Mouse (Mus musculus) R1 (cell line): ENCODE results near the gene Popdc2.

Experiments
- DNase-seq: peaks from one replicate; pipeline ENCODE4 v3.0.0-alpha.2; 2018; ENCODE audit warnings: low read depth, low spot score

The Popdc2 gene

DNA sequence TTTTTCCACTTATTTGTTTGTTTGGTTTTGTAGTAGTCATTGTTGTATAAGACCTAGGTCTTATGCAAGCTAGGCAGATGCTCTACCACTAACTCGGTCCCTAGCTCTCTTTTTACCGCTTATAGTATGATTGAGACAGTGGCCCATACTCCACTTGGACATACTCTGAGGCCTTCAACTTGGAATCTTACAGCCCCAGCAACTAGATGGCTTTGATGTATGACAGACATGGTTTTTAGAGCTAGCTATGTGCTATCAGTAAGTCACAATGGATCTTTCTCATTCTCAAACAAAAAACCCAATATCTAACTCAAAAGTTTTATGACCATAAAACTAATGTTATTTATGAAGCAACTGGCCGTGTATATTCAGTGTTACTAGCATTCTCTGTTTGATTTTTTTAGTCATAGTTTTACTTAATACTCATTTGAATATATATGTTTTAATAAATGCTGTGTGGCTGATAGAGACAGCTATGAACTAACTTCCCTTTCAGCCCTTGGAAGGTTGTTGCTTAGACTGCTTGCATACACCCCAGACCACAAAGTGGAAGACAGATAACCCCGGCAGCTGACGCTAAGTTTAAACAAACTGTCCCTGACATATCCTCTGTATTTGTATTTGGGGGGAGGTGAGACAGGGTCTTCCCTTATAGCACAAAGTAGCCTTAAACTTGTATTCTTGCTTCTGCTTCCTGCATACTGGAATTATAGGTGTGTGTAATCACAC is 7.7 kb upstream of the Popdc2 start:
- no peak for DNase-seq

DNA sequence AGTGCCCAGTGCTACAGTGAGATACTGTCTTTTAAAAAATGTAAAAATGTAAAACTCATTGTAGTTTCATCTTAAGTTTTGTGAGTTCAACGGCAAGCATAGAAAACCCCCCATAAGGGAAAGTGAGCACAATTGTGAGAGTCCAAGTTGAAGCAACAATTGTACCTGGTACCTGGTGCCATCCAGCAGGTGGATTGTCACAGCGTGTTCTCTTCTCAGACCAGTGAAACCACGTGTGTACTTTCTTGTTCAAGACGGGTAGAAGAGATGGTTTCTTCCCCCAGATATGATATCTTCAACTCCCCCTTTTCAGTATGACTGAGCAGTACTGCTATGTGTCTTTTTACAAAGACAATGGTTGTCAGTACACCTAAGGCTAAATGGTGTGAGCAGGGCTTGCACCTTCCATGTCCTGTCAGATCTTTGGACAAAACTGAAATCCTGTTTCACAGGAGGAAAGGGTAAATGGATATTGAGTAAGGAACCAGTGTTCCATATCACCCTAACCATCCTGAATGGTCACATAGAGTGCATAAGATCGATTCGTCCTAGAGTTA is 3.7 kb upstream of the Popdc2 start:
- no peak for DNase-seq

GRCm38 (mm10) chr16:38359241-38359640 is 2.8 kb upstream of the Popdc2 start:
- no peak for DNase-seq

GRCm38 (mm10) chr16:38359857-38360256 is 2.2 kb upstream of the Popdc2 start:
- DNase-seq = no peak

GRCm38 (mm10) chr16:38360317-38360716 is 1.7 kb upstream of the Popdc2 start:
- DNase-seq = no peak

GRCm38 (mm10) chr16:38362493-38363255 is 665 bp downstream of the Popdc2 start:
- peak; percentile 21 for DNase-seq

GRCm38 (mm10) chr16:38363256-38363595 is 1.2 kb downstream of the Popdc2 start:
- no peak for DNase-seq

DNA sequence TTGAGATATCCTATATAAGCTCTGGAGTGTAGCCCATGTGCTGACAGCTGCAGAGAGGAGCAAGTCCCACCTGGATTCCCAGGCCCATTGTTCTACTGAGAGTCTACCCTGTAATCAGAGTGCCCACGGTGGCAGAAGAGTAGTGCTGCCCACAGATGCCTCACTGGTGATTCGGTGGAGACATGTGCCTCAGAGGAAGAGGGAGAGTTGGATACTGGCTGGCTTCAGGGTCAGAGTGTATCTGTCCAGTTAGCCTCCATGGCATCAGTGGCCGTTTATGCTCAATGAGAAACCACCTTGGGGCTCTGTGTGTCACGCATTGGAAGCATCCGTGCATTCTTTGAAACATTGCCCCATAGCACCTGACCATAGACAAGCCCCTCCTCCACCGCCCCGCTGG is 1.6 kb downstream of the Popdc2 start:
- DNase-seq = no peak

- DNase-seq = no peak
These were observed 3.4 kb downstream of the Popdc2 start for GRCm38 (mm10) chr16:38365390-38365789.

DNA sequence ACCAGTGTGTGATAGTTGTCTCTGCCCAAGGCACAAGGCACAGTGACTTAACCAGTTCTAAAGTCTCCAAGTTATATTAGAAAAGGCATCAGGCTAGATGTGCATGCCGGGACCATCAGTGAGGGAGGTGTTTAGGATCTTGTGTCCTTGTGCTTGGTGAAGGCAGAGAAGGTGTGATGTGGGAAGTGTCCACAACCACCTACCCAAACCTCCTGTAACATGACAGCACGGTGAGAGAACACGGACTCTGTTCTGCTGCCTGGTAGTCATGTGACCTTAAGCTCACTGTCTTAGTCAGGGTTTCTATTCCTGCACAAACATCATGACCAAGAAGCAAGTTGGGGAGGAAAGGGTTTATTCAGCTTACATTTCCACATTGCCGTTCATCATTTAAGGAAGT is 4.2 kb downstream of the Popdc2 start:
- no peak for DNase-seq

- no peak for DNase-seq
These were observed 6.3 kb downstream of the Popdc2 start for GRCm38 (mm10) chr16:38368336-38368735.

GRCm38 (mm10) chr16:38369000-38369399 is 7.0 kb downstream of the Popdc2 start:
- DNase-seq = no peak

DNA sequence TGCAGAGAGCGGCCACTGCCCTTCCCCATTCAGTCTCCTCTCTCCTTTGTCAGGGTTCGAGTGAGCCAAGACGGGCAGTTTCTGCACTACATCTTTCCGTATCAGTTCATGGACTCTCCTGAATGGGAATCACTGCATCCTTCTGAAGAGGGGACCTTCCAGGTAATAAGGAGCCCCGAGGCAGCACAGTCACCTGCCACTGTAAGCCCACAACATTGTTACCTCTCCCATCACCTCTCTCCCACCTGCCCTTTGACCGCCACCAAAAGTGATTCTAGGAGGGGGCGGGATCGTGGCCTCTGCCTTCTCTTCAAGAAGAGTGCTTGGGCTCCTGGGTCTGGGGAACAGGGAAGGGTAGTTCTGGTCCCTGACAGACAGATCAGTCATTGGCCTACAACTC is 7.4 kb downstream of the Popdc2 start:
- no peak for DNase-seq

DNA sequence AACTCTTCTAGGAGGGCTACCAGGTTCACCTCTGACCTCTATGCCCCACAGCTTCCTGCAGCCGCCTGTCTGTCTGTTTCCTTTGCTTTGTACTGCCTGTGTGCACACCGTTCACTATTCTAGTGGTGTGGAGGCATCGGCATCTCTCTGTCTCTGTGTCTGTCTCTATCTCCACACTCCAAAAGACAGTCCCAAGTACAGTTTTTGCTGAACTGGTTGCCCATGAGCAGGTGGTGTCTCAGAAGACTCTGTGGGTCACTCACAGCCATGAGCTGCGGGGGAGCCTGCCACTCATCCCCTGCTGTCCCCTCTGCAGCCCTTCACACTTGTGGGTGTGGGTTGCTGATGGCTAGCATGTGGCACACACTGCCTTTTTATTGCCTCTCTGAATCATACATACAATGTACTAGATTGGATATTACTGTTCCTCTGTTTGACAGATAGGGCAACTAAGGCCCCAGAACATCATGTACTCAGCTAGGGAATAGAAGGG is 8.0 kb downstream of the Popdc2 start:
- DNase-seq = no peak

- no peak for DNase-seq
These were observed 8.8 kb downstream of the Popdc2 start for GRCm38 (mm10) chr16:38370633-38371374.

DNA sequence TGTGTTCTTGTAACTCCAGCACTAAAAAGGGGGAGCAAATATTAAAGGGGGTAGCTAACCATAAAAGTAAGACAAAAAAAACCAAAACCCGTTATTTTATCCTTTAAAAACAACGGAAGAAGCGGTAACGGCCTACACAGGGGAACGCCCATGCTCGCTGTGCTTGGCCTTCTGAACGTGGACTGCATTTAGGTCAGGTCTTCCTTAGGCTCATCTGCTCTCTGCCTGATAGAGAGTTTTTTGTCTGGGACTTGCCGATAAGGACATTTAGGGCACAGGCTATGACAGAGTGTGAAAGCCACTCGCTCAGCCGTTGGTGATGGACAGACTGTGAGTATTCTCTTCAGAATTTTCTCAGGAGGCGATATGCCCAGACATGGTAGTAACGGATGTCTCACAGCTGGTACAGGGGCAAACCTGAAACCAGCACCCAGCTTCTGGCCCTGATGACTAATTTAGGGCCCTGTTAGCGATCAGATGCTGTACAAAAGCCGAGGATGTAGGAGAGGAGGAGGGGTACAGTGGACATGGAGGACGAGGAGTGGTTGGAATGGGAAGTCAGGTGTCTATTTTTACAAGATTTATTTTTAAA is 9.8 kb downstream of the Popdc2 start:
- no peak for DNase-seq

GRCm38 (mm10) chr16:38372876-38373275 is 10.9 kb downstream of the Popdc2 start:
- no peak for DNase-seq

- DNase-seq = peak; percentile 21
These were observed 11.4 kb downstream of the Popdc2 start for GRCm38 (mm10) chr16:38373439-38373838.

DNA sequence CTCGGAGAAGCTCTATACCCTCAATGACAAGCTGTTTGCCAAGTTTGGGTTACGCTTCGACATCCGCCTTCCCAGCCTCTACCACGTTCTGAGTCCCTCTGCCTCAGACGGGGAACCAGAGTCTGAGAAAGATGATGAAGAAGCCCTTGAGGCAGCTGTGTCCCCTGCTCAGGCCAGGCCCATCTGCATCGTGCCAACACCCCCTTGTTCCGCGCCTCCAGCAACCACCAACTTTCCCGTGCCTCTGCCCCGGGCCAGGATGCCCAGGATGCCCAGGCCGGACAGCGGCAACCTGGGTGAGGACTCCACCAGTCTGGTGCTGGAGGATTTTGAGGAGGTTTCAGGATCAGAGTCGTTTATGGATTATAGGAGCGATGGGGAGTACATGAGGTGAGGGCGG is 11.9 kb downstream of the Popdc2 start:
- peak; percentile 33 for DNase-seq

- peak; percentile 85 for DNase-seq
These were observed 12.6 kb downstream of the Popdc2 start for GRCm38 (mm10) chr16:38374379-38375140.

- no peak for DNase-seq
These were observed 13.2 kb downstream of the Popdc2 start for GRCm38 (mm10) chr16:38375182-38375581.
